Mouse (Mus musculus) forelimb bud, embryonic 11.5 days (tissue): ENCODE measurements at regions not wholly inside any gene's neighbourhood (a gene's known extent, or its start where the extent isn't known, plus 50 kb on each side); places are given as distances from the start of the nearest gene placed in this dataset.

Experiments
- DNase-seq: peaks from one replicate; pipeline ENCODE4 v3.0.0-alpha.2; 2012; ENCODE audit warnings: low read depth, low spot score

- DNase-seq, result no peak
Observed at GRCm38 (mm10) chr3:138662625-138663024, 79.4 kb upstream of the Tspan5 start.

GRCm38 (mm10) chr3:138668394-138669092 is 73.5 kb upstream of the Tspan5 start:
- no peak for DNase-seq

GRCm38 (mm10) chr3:138675881-138676280 is 66.1 kb upstream of the Tspan5 start:
- DNase-seq, result no peak

- DNase-seq, result no peak
Observed at GRCm38 (mm10) chr3:138678351-138678750, 63.6 kb upstream of the Tspan5 start.

- no peak for DNase-seq
Observed at GRCm38 (mm10) chr3:138686636-138687230, 55.3 kb upstream of the Tspan5 start.

- no peak for DNase-seq
Observed at GRCm38 (mm10) chr3:138688606-138689005, 53.4 kb upstream of the Tspan5 start.
